Mouse (Mus musculus): ENCODE measurements around the gene Ubl7.

DNA sequence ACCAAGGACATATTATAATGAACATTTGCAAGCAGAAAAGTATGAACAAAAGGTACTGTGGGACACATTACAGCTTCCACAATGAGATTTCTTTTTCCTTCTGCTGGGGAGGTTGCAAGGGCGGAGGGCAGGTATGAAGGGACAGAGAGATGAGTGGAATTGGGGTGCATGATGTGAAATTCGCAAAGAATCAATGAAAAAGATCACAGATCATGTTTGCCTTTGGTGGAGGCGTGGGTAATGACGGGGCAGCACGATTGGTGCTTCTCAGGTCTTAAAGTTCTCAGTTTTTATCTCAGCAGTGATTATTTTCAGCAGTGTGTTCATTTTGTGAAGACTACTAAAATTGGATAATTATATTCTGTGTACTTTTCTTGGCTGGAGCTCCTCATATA lies 6.5 kb upstream of the Ubl7 start:
- TF ChIP-seq CTCF (IDR thresholded peaks at IDR 0.05; ENCODE audit: control insufficient read depth, insufficient read depth, low read length): no peak
- TF ChIP-seq POLR2A (IDR thresholded peaks at IDR 0.05; ENCODE audit: borderline replicate concordance, control insufficient read depth, low read depth, low read length): no peak
